Mouse (Mus musculus): Measurements from ENCODE around the gene Acox1. TPM values are rescaled to one million over a fixed set of nuclear protein-coding genes. Genes with fewer than 3 reads are reported as not detected.

Gene Acox1
- polyA plus RNA-seq, 1 experiment from 2014 or later, result 29.6 TPM

DNA sequence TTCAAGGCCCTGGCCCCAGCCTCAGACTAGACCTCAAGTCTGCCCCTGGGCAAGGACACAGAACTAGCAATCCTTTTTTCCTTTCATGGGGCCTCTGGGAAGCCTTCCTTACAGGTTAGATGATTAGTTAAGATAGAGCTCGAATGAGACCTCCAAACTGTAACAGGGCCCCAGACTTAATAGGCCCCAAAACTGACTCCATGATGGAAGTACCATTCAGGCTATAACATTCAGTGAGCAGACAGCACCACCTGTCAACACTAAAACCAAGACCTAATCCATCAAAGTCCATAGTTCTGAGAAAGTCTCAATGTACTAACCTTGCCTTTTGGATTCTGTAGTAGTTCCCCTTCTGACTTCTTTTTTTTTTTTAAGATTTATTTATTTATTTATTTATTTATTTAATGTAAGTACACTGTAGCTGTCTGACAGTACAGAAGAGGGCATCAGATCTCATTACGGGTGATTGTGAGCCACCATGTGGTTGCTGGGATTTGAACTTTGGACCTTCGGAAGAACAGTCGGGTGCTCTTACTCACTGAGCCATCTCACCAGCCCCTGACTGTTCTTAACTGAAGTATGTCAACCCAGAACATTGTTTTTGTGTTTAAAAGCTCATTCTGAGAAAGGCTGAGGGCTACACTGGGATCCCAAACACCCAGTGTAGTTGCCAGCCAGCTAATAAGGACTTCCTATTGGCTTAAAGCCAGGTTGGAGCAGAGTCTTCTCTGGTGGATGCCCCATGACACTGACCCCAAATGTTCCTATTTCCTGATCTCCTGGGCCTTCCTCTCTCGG, 28.6 kb downstream of the Acox1 start:
- no peak for ATAC-seq (ENCODE audit: insufficient number of reproducible peaks, insufficient read depth, low FRiP score, low read depth)
- 80% methylated on average over 5 of the region's 5 CpGs for WGBS

DNA sequence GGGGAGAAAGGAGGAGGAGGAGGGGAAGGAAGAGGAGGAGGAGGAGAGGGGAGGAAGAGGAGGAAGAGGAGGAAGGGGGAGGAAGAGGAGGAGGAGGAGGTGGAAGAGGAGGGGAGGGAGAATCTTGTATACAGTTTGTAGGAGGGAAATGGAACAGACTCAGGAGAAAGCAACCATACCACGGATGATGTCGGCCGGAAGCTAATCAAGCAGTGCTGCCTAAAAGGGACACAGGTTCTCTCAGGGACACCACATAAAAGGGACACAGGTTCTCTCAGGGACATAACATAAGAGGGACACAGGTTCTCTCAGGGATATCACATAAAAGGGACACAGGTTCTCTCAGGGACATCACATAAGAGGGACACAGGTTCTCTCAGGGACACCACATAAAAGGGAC, 29.6 kb downstream of the Acox1 start:
- Histone ChIP-seq H3K9ac (replicated peaks; ENCODE audit: low read depth, low read length) (no peak overlapping the region), H3K36me3 (ENCODE audit: control insufficient read depth, insufficient read depth, low read length) (peaks cover 17% of the 10 kb centered on the region), H3K4me1 (ENCODE audit: control insufficient read depth, insufficient read depth, low read length) (peaks cover 5% of the 10 kb centered on the region; the same call in 1 of the 2 replicates), H3K4me3 (ENCODE audit: low read depth, low read length) (no peak overlapping the region), H3K4me2 (replicated peaks; ENCODE audit: low read depth, low read length) (no peak overlapping the region), H3K9me3 (ENCODE audit: control insufficient read depth, low read depth, low read length) (no peaks in the 10 kb centered on the region), H3K27ac (ENCODE audit: low read length) (no peak overlapping the region), H3K27me3 (ENCODE audit: control insufficient read depth, insufficient read depth, low read length) (no peaks in the 10 kb centered on the region)
- WGBS, result 79% methylated on average over 3 of the region's 3 CpGs
- no peak for ATAC-seq (ENCODE audit: insufficient number of reproducible peaks, insufficient read depth, low FRiP score, low read depth)

More for the DNA sequence above, 28.6 kb downstream of the Acox1 start:
- Histone ChIP-seq H3K27me3 (ENCODE audit: control insufficient read depth, insufficient read depth, low read length) (no peaks in the 10 kb centered on the region), H3K4me2 (replicated peaks; ENCODE audit: low read depth, low read length) (no peak overlapping the region), H3K36me3 (ENCODE audit: control insufficient read depth, insufficient read depth, low read length) (peaks cover 20% of the 10 kb centered on the region), H3K27ac (ENCODE audit: low read length) (no peak overlapping the region), H3K9me3 (ENCODE audit: control insufficient read depth, low read depth, low read length) (no peaks in the 10 kb centered on the region), H3K4me1 (ENCODE audit: control insufficient read depth, insufficient read depth, low read length) (peaks cover 5% of the 10 kb centered on the region; the same call in 1 of the 2 replicates), H3K9ac (replicated peaks; ENCODE audit: low read depth, low read length) (no peak overlapping the region), H3K4me3 (ENCODE audit: low read depth, low read length) (no peak overlapping the region)

DNA sequence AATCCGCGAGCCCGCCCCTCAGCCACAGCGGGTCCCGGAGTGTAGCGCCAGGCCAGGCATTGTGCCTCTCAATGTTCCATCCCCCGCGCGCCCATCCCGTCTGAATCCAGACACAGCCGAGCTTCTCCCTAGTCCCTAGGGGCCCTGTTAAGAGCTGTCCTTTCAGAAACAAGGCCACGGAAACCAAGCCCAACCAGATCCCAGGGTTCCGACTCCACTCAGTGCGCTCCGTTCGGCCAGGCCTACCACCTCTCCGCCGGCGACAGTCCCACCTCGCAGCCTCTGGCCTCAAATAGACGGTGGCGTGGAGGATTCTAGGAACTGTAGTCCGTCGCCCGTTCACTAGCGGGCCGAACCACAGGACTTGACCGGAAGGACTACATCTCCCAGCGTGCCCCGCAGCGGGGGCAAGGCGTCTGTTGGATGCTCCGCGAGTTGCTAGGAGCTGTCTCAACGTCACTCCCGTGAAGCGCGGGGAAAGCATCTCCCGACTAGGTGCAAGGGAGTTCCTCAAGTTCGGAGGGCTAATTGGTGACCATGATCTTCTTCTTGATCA, 30.9 kb downstream of the Acox1 start, which contains the start of gene Fbf1:
Gene Fbf1, minus strand, starts transcription at position 283 of the 556 bp plus-strand sequence.
- H3K4me3 ChIP-seq (ENCODE audit: low read depth, low read length), result peak within 1 kb of the TSS; percentile 69
- H3K27me3 ChIP-seq (ENCODE audit: control insufficient read depth, insufficient read depth, low read length), result no peaks in the 10 kb centered on the region
- peaks cover 5% of the 10 kb centered on the region; the same call in 1 of the 2 replicates for H3K4me1 ChIP-seq (ENCODE audit: control insufficient read depth, insufficient read depth, low read length)
- peak within 1 kb of the TSS; percentile 70 for H3K9ac ChIP-seq (replicated peaks; ENCODE audit: low read depth, low read length)
- H3K4me2 ChIP-seq (replicated peaks; ENCODE audit: low read depth, low read length), result peak within 1 kb of the TSS; percentile 71
- H3K9me3 ChIP-seq (ENCODE audit: control insufficient read depth, low read depth, low read length), result no peaks in the 10 kb centered on the region
- under 1% methylated on average over 40 of the region's 40 CpGs for WGBS
- H3K27ac ChIP-seq (ENCODE audit: low read length), result peak within 1 kb of the TSS; percentile 94
- peak; percentile 97 for ATAC-seq (ENCODE audit: insufficient number of reproducible peaks, insufficient read depth, low FRiP score, low read depth)
- peaks cover 14% of the 10 kb centered on the region; the same call in 1 of the 2 replicates for H3K36me3 ChIP-seq (ENCODE audit: control insufficient read depth, insufficient read depth, low read length)

DNA sequence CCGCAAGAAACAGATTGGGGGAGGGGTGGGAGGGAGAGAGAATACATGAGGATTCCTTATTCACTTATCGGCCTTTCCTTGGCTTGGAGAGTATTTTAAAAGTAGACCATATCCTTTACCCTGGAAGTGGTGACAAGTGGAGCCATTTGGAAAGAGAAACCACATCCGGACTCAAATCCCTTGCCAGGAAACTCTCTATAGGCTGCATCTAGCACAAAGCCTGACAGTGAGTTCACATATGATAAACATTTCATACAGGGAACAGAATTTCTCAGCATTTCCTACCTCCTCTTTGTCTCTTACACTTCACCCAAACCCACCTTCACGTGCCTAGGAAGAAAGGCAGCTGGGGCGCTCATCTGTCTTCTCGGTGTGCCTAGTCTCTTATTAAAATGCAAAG, 31.6 kb downstream of the Acox1 start:
- no peaks in the 10 kb centered on the region for H3K9me3 ChIP-seq (ENCODE audit: control insufficient read depth, low read depth, low read length)
- peak overlapping the region; percentile 70 for H3K9ac ChIP-seq (replicated peaks; ENCODE audit: low read depth, low read length)
- H3K4me1 ChIP-seq (ENCODE audit: control insufficient read depth, insufficient read depth, low read length), result peaks cover 5% of the 10 kb centered on the region; the same call in 1 of the 2 replicates
- 4% methylated on average over 6 of the region's 6 CpGs for whole genome bisulfite sequencing
- peaks cover 11% of the 10 kb centered on the region; the same call in 1 of the 2 replicates for H3K36me3 ChIP-seq (ENCODE audit: control insufficient read depth, insufficient read depth, low read length)
- H3K27ac ChIP-seq (ENCODE audit: low read length), result peak overlapping the region; percentile 94
- no peaks in the 10 kb centered on the region for H3K27me3 ChIP-seq (ENCODE audit: control insufficient read depth, insufficient read depth, low read length)
- H3K4me3 ChIP-seq (ENCODE audit: low read depth, low read length), result peak overlapping the region; percentile 69
- no peak for ATAC-seq (ENCODE audit: insufficient number of reproducible peaks, insufficient read depth, low FRiP score, low read depth)
- peak overlapping the region; percentile 71 for H3K4me2 ChIP-seq (replicated peaks; ENCODE audit: low read depth, low read length)

DNA sequence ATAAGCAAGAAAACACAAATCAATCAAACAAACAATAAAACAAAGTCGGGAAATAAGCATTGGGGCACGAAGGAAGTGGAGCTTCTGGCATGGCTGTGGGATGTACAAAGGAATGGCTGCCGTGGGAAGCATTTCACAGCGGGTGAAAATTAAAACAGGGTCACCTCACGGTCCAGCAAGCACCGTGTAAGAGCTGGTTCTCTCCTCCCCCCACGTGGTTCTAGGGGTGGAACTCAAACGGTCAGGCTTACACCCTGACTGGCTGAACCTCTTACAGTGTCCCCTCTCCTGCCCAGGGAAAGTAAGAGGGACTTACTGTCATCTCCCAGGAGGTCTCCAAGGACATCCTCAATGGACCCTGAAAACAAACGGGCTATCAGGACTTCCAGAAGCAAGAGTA, 35.8 kb downstream of the Acox1 start:
- H3K9me3 ChIP-seq (ENCODE audit: control insufficient read depth, low read depth, low read length), result no peaks in the 10 kb centered on the region
- ATAC-seq (ENCODE audit: insufficient number of reproducible peaks, insufficient read depth, low FRiP score, low read depth), result no peak
- H3K9ac ChIP-seq (replicated peaks; ENCODE audit: low read depth, low read length), result no peak overlapping the region
- WGBS, result 56% methylated on average over 9 of the region's 9 CpGs
- H3K36me3 ChIP-seq (ENCODE audit: control insufficient read depth, insufficient read depth, low read length), result peaks cover 22% of the 10 kb centered on the region; the same call in 1 of the 2 replicates
- no peaks in the 10 kb centered on the region for H3K27me3 ChIP-seq (ENCODE audit: control insufficient read depth, insufficient read depth, low read length)
- no peak overlapping the region for H3K27ac ChIP-seq (ENCODE audit: low read length)
- H3K4me2 ChIP-seq (replicated peaks; ENCODE audit: low read depth, low read length), result no peak overlapping the region
- H3K4me3 ChIP-seq (ENCODE audit: low read depth, low read length), result no peak overlapping the region
- H3K4me1 ChIP-seq (ENCODE audit: control insufficient read depth, insufficient read depth, low read length), result peaks cover 5% of the 10 kb centered on the region; the same call in 1 of the 2 replicates

DNA sequence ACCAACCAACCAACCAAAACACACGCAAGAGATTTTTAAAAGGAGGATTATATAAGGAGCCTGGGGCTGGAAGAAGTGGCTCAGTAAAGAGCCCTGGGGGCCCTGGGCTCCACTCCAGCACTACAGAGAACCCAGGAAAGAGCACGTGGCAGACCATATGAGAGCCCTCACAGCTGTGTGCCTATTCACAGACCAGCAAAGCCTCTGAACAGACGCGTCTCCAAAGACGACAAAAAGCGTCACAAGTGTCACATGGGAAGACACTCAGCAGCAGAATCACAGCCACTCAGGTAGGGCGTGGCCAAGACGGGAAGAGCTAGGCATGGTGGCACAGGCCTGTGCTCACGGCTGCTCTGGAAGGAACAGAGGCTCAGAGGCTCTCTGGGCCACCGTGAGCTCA, 36.7 kb downstream of the Acox1 start:
- WGBS, result 64% methylated on average over 10 of the region's 10 CpGs
- peak overlapping the region; percentile 63; the same call in 1 of the 2 replicates for H3K27ac ChIP-seq (ENCODE audit: low read length)

DNA sequence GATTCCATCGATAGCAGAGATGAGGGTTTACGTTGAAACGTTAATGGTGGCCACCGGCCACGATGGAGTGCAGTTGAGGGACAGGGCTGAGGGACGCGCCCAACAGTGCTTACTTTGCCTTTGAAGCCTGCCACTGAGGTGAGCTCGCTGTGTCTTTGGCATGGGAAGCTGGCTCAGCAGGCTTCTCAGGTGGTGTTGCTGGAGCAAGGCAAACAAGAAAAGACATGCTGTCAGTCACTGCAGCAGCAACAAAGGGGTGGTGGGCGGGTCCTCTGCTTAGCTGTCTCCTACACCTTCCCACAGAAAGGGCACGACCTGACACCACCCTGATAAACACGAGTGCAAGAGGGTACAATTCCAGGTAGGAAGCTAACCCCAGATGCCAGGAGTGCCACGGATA, 37.5 kb downstream of the Acox1 start:
- no peak overlapping the region for H3K9ac ChIP-seq (replicated peaks; ENCODE audit: low read depth, low read length)
- ATAC-seq (ENCODE audit: insufficient number of reproducible peaks, insufficient read depth, low FRiP score, low read depth), result peak; percentile 47; the same call in 1 of the 2 replicates
- H3K27ac ChIP-seq (ENCODE audit: low read length), result peak overlapping the region; percentile 63; the same call in 1 of the 2 replicates
- WGBS, result 40% methylated on average over 12 of the region's 12 CpGs
- no peaks in the 10 kb centered on the region; the same call in 1 of the 2 replicates for H3K4me1 ChIP-seq (ENCODE audit: control insufficient read depth, insufficient read depth, low read length)
- peaks cover 30% of the 10 kb centered on the region for H3K36me3 ChIP-seq (ENCODE audit: control insufficient read depth, insufficient read depth, low read length)
- no peak overlapping the region for H3K4me3 ChIP-seq (ENCODE audit: low read depth, low read length)
- no peak overlapping the region for H3K4me2 ChIP-seq (replicated peaks; ENCODE audit: low read depth, low read length)
- H3K9me3 ChIP-seq (ENCODE audit: control insufficient read depth, low read depth, low read length), result no peaks in the 10 kb centered on the region
- H3K27me3 ChIP-seq (ENCODE audit: control insufficient read depth, insufficient read depth, low read length), result no peaks in the 10 kb centered on the region

More for the DNA sequence above, 36.7 kb downstream of the Acox1 start:
- Histone ChIP-seq H3K4me2 (replicated peaks; ENCODE audit: low read depth, low read length) (no peak overlapping the region), H3K4me1 (ENCODE audit: control insufficient read depth, insufficient read depth, low read length) (peaks cover 5% of the 10 kb centered on the region; the same call in 1 of the 2 replicates), H3K4me3 (ENCODE audit: low read depth, low read length) (no peak overlapping the region), H3K27me3 (ENCODE audit: control insufficient read depth, insufficient read depth, low read length) (no peaks in the 10 kb centered on the region), H3K36me3 (ENCODE audit: control insufficient read depth, insufficient read depth, low read length) (peaks cover 25% of the 10 kb centered on the region; the same call in 1 of the 2 replicates), H3K9me3 (ENCODE audit: control insufficient read depth, low read depth, low read length) (no peaks in the 10 kb centered on the region), H3K9ac (replicated peaks; ENCODE audit: low read depth, low read length) (no peak overlapping the region)
- no peak for ATAC-seq (ENCODE audit: insufficient number of reproducible peaks, insufficient read depth, low FRiP score, low read depth)

DNA sequence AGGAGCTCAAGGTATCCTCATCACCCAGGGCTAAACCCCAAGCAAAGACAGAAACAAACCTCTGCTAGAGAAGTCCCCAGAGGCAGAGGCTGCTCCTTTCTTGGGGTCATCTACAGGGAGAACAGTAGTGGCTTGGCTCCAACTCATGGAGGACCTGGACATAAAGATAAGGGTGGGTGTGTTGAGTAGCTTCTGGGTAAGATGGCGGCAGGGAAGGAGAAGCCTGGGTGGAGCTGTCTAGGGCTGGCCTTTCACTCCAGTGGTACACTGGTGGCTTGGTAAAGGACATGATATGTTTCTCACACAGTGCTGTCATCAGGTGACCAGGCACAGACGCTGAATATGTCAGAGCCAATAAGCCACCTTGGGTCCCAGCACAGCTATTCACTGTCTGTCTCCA, 47.9 kb downstream of the Acox1 start:
- Histone ChIP-seq H3K9ac (replicated peaks; ENCODE audit: low read depth, low read length) (no peak overlapping the region), H3K4me1 (ENCODE audit: control insufficient read depth, insufficient read depth, low read length) (no peaks in the 10 kb centered on the region), H3K4me2 (replicated peaks; ENCODE audit: low read depth, low read length) (no peak overlapping the region), H3K27ac (ENCODE audit: low read length) (no peak overlapping the region), H3K27me3 (ENCODE audit: control insufficient read depth, insufficient read depth, low read length) (no peaks in the 10 kb centered on the region), H3K9me3 (ENCODE audit: control insufficient read depth, low read depth, low read length) (no peaks in the 10 kb centered on the region), H3K4me3 (ENCODE audit: low read depth, low read length) (no peak overlapping the region), H3K36me3 (ENCODE audit: control insufficient read depth, insufficient read depth, low read length) (peaks cover 71% of the 10 kb centered on the region)
- no peak for ATAC-seq (ENCODE audit: insufficient number of reproducible peaks, insufficient read depth, low FRiP score, low read depth)
- WGBS, result 94% methylated on average over 2 of the region's 2 CpGs
